Mouse (Mus musculus) midbrain, embryonic 12.5 days (tissue): ENCODE results near the gene Megf11. TPM values are rescaled to one million over a fixed set of nuclear protein-coding genes. Genes with fewer than 3 reads are reported as not detected.

Source experiments
- ATAC-seq: fragments of 200-750 bp; cut with Nextera tagmentation; 2 replicates; pipeline ENCODE4 v1.8.0; 2017; ENCODE audit warnings: low read depth, moderate TSS enrichment, moderate library complexity; ENCODE audit not compliant: low FRiP score
- H3K27ac ChIP-seq: fragments of 300-500 bp; sonication (generic); replicated peaks from 2 replicates; pipeline ENCODE4 v1.5.1; 2016; ENCODE audit warnings: mild to moderate bottlenecking
- H3K27me3 ChIP-seq: fragments of 300-500 bp; sonication (generic); 2 replicates; pipeline ENCODE4 v1.6.1; 2016; ENCODE audit warnings: mild to moderate bottlenecking
- H3K36me3 ChIP-seq: fragments of 300-500 bp; sonication (generic); 2 replicates; pipeline ENCODE4 v1.6.1; 2016
- H3K4me1 ChIP-seq: fragments of 300-500 bp; sonication (generic); 2 replicates; pipeline ENCODE4 v1.6.1; 2016
- H3K4me2 ChIP-seq: fragments of 300-500 bp; sonication (generic); replicated peaks from 2 replicates; pipeline ENCODE4 v1.6.1; 2016; ENCODE audit warnings: mild to moderate bottlenecking, moderate library complexity
- H3K4me3 ChIP-seq: fragments of 300-500 bp; sonication (generic); 2 replicates; pipeline ENCODE4 v1.5.1; 2016; ENCODE audit warnings: mild to moderate bottlenecking
- H3K9ac ChIP-seq: fragments of 300-500 bp; sonication (generic); replicated peaks from 2 replicates; pipeline ENCODE4 v1.6.1; 2016; ENCODE audit warnings: mild to moderate bottlenecking, moderate library complexity
- H3K9me3 ChIP-seq: fragments of 300-500 bp; sonication (generic); 2 replicates; pipeline ENCODE4 v1.6.1; 2016; ENCODE audit warnings: mild to moderate bottlenecking
- WGBS: fragments of 180-500 bp; shearing (Covaris S2); methylation state at CpG from one replicate; pipeline ENCODE4 v1.1.7; 2016; 5-methylcytosine and 5-hydroxymethylcytosine counted together
- polyA plus RNA-seq: library from polyadenylated mRNA; unstranded; fragments of >200 nt; fragmentation: Nextera tagmentation; extraction: Ambion mirVana; gene quantifications from 2 replicates; pipeline ENCODE4 v1.2.1, GENCODE M21; 2016

Megf11 gene
- polyA plus RNA-seq, 1 experiment from 2014 or later: 6.5 TPM

DNA sequence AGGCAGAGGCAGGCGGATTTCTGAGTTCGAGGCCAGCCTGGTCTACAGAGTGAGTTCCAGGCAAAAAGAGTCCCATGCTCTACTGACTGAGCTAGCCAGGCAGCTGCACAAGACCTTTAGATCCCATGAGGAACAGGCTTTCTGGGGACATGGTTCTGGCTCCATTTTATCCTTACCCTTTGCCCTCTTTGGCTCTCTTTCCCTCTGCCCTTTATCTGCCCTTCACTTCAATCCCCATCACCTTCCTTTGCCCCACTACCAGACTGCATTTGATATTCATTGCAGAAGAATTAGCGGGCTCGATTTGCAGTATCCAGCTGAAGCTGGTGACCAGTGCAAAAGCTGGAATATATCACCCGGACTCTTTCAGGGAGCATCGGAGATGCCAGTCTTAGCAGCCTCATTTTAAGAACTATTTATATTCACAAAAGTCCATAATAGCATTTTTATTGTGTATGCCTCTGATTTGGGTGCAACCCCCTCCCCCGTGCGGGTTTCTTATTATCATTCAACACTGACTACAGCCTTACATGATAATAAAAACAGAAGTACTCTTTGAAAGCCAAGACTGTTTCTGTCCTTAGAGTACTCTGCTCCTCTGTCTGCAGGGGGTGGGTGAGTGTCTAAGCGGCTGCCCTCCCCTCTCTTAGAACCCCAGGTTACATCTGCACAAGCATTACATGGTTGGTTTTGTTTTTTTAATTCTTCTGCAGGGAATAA, 24.0 kb upstream of the Megf11 start:
- no peak overlapping the region for H3K4me2 ChIP-seq
- H3K4me1 ChIP-seq: peaks cover 6% of the 10 kb centered on the region; the same call in 1 of the 2 replicates
- H3K9me3 ChIP-seq: no peaks in the 10 kb centered on the region
- H3K4me3 ChIP-seq: no peak overlapping the region
- 91% methylated on average over 9 of the region's 9 CpGs for WGBS
- no peak overlapping the region for H3K27ac ChIP-seq
- no peak for ATAC-seq
- no peaks in the 10 kb centered on the region for H3K27me3 ChIP-seq
- H3K36me3 ChIP-seq: no peaks in the 10 kb centered on the region
- no peak overlapping the region for H3K9ac ChIP-seq

DNA sequence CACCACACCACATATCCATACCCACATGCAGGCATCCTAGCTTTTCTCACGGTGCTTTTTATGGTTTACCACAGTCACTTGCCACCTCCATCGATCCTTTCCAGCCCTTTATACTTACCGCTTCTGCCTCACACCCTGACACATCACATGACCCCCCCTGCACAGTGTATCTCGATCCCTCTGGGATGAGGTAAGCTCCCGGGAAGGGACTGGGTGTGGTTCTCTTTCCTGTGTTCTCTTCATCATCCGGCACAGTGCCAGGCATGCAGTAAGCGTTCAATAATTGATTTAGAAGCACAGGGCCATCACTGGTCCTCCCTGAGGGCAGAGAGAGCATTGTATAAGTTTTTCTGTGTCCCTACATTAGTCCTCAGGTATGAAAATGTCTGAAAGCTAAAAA, 15.6 kb upstream of the Megf11 start:
- ATAC-seq: no peak
- Histone ChIP-seq H3K4me2 (no peak overlapping the region), H3K36me3 (no peaks in the 10 kb centered on the region), H3K27me3 (no peaks in the 10 kb centered on the region), H3K4me1 (peaks cover 13% of the 10 kb centered on the region; the same call in 1 of the 2 replicates), H3K27ac (no peak overlapping the region), H3K9ac (no peak overlapping the region), H3K4me3 (no peak overlapping the region), H3K9me3 (no peaks in the 10 kb centered on the region)
- 79% methylated on average over 7 of the region's 7 CpGs for WGBS

GRCm38 (mm10) chr9:64371305-64371819, 14.1 kb upstream of the Megf11 start:
- no peak overlapping the region for H3K27ac ChIP-seq
- H3K4me3 ChIP-seq: no peak overlapping the region
- no peaks in the 10 kb centered on the region for H3K36me3 ChIP-seq
- H3K9ac ChIP-seq: no peak overlapping the region
- ATAC-seq: no peak
- 43% methylated on average over 11 of the region's 11 CpGs for WGBS
- no peak overlapping the region for H3K4me2 ChIP-seq
- no peaks in the 10 kb centered on the region for H3K27me3 ChIP-seq
- H3K4me1 ChIP-seq: 0 out of 2 replicates have a peak, but pooled peaks cover 6% of the 10 kb centered on the region
- H3K9me3 ChIP-seq: no peaks in the 10 kb centered on the region

DNA sequence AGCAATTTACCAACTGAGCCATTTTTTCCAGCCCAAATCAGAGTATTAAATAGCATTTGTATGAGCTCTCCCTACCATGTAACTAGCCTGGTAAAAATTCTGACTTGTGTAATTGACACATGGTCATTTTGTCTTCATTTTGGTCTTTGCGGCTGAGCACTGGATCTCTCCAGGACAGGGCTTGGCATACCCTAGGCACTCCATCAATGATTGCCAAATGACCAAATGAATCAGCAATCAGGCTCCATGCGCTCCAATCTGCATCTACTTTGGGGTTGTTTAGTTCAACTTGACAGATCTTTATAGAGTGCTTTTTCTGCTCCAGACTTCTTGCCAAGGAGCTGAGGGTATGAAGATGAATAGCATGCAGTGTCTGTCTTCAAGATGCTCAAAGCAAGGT, 9.0 kb upstream of the Megf11 start:
- Histone ChIP-seq H3K36me3 (no peaks in the 10 kb centered on the region), H3K9ac (no peak overlapping the region), H3K4me1 (0 out of 2 replicates have a peak, but pooled peaks cover 4% of the 10 kb centered on the region), H3K4me3 (no peak overlapping the region), H3K27ac (no peak overlapping the region), H3K27me3 (0 out of 2 replicates have a peak, but pooled peaks cover 3% of the 10 kb centered on the region), H3K4me2 (no peak overlapping the region), H3K9me3 (no peaks in the 10 kb centered on the region)
- ATAC-seq: no peak
- WGBS: 92% methylated on average over 2 of the region's 2 CpGs

DNA sequence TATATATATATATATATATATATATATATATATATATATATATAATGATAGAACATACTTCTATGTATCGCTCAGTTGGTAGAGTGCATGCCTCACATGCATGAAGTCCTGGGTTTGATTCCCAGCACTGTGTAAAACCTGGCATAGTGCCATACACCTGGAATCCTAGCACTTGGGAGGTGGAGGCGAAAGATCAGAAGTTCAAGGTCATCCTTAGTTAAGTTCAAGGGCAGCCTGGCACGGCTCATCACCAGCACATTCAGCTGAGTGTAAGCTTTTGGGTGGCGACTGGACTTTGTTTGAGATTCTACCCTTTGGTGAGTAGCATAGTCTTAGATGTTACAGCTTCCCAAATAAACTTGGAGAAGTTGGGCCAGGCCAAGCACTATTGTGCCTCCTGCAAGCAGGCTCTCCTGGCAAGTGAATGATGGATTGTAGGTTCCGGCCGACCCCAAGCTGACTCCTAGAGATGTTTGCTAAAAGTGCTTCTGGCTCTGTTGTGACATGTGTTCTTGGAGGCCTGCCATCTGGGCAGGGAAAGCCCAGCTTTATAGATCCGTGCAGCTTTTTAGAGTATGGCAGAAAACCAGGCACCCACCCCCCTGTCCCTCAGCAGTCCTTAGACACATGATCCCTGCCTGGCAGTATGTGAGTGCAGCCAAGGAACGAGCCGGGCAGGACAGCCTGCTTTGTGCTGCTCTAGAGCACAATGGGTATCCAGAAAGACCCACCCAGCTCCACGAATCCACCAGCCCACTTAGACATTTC, 2.2 kb upstream of the Megf11 start:
- Histone ChIP-seq H3K4me1 (peaks cover 16% of the 10 kb centered on the region), H3K27me3 (peaks cover 59% of the 10 kb centered on the region), H3K4me2 (no peak overlapping the region), H3K4me3 (no peak overlapping the region), H3K36me3 (no peaks in the 10 kb centered on the region), H3K9me3 (no peaks in the 10 kb centered on the region), H3K27ac (no peak overlapping the region), H3K9ac (no peak overlapping the region)
- WGBS: 67% methylated on average over 10 of the region's 10 CpGs
- no peak for ATAC-seq

GRCm38 (mm10) chr9:64386466-64387211, 1.2 kb downstream of the Megf11 start:
- Histone ChIP-seq H3K27ac (no peak overlapping the region), H3K9me3 (no peaks in the 10 kb centered on the region), H3K27me3 (peaks cover 73% of the 10 kb centered on the region), H3K9ac (peak overlapping the region; percentile 65; the same call in 1 of the 2 replicates), H3K4me3 (peak overlapping the region; percentile 61), H3K36me3 (no peaks in the 10 kb centered on the region), H3K4me2 (peak overlapping the region; percentile 100), H3K4me1 (peaks cover 19% of the 10 kb centered on the region)
- no peak for ATAC-seq
- under 1% methylated on average over 45 of the region's 45 CpGs for WGBS

DNA sequence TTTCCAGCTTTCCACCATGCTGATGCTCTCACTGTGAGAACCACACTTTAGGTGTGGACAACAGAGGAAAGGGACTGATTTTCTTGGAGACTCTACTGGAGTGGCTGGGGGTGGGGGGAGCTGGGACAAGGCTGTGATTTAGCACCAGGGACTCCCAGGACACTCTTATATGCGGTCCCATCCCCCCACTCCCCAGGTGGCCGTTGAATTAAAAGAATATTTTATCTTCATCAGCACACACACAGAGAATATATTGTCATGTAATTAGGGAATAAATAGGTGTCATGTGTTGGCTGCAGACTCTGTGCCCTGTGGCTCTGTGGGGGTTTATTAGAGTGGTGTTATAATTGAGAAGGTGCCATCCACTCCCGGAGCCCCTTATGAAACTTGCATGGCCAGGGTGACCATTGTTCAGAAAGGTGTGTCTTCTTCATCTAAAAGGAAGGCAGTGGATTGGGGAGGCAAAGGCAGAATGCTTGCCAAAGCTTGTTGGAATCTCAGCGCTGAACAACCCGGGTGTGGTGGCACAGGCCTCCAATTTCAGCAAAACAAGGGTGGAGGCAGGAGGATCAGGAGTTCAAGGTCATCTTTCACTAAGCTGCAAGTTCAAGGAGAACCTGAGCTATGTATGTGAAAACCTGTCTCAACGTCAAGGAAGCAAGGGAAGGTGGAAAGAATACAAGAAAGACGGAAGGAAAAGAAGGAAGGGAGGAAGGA, 4.3 kb downstream of the Megf11 start:
- Histone ChIP-seq H3K4me3 (no peak overlapping the region), H3K36me3 (no peaks in the 10 kb centered on the region), H3K9ac (no peak overlapping the region), H3K4me2 (no peak overlapping the region), H3K27ac (no peak overlapping the region), H3K9me3 (no peaks in the 10 kb centered on the region), H3K27me3 (peaks cover 49% of the 10 kb centered on the region), H3K4me1 (peaks cover 19% of the 10 kb centered on the region)
- 70% methylated on average over 7 of the region's 7 CpGs for WGBS
- ATAC-seq: no peak

DNA sequence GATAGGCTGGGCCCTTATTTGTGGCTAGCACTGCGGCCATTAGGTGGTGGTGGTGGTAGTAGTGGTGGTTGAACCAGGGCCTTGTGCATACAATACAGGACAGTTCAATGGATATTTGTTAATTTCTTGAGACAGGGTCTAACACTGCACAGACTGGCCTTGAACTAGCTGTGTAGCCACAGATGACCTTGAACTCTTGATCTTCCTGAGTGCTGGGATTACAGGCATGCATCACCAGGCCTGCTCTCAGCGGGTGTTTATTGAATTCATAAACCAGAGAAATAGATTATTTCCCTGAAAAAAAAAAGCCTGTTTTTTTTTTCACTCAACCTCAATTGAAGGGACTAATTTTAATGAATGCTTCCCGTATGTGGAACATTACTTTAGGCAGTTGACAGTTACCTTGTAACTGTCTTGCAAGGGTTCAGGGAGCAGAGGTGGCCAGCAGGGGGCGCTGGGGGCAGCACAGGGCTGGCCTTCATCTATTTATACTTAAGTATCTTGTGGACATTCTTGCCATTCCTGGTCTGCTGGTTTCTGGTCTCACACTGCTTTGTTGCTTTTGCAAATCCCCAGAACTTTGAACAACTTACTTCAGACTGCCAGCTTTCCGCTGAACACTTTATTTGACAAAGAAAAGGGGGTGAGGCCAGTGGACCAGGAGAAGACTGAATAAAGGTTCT, 8.6 kb downstream of the Megf11 start:
- Histone ChIP-seq H3K9ac (no peak overlapping the region), H3K36me3 (no peaks in the 10 kb centered on the region), H3K4me2 (no peak overlapping the region), H3K9me3 (no peaks in the 10 kb centered on the region), H3K27me3 (peaks cover 16% of the 10 kb centered on the region), H3K27ac (no peak overlapping the region), H3K4me1 (0 out of 2 replicates have a peak, but pooled peaks cover 3% of the 10 kb centered on the region), H3K4me3 (no peak overlapping the region)
- ATAC-seq: no peak
- 43% methylated on average over 5 of the region's 5 CpGs for WGBS

DNA sequence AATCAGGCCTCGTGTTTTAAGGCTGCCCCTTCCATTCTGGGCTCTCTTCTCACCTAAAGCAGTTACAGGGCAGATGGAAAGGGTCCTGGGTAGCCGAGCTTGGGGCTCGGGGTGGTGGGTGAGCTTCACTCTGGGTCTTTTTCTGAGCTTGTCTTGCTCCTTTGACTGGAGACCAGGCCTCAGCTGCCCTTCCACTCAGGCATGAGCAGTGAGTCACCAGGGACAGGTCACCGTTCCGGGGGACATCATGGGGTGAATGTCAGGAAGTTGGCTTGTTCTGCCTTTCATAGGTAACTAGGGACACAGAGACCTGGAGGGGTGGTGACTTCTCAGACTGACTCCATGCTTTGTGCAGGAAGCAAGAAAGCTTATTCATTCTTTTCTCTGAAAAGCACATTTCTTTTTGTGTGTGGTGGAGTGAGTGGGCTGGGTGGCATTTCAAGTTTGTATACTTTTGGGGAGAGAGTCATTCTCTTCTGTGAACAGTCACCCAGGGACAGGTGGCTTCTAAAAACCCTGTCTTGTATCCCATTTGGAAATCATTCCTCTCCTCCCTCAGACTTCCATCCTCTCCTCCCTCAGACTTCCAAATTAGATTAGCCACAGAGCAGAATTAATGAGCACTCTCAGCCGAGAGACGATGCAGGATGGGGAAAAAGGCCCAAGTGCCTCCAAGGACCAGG, 10.0 kb downstream of the Megf11 start:
- H3K4me1 ChIP-seq: no peaks in the 10 kb centered on the region
- ATAC-seq: no peak
- H3K27me3 ChIP-seq: peaks cover 13% of the 10 kb centered on the region
- no peak overlapping the region for H3K4me3 ChIP-seq
- no peak overlapping the region for H3K4me2 ChIP-seq
- WGBS: 62% methylated on average over 7 of the region's 7 CpGs
- no peak overlapping the region for H3K9ac ChIP-seq
- no peaks in the 10 kb centered on the region for H3K36me3 ChIP-seq
- H3K27ac ChIP-seq: no peak overlapping the region
- H3K9me3 ChIP-seq: no peaks in the 10 kb centered on the region

DNA sequence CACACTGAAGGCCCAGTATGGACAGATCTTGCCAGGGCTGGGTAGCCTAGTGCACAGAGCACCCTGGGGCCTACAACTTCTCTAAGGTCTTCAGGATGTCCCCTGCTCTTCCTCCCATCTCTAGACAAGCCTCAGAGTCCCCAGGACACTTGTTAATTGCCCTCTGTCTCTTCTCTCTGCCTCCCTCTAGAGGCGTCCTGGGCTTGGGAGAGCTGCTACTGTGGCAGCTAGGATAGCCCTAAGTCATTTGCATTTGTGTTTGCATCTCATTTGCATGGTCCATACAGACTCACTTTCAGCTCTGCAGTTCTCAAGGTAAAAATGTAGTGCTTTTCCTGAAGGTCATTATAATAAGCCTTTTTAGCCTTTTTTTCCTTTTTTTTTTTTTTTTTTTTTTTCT, 11.7 kb downstream of the Megf11 start:
- H3K27ac ChIP-seq: no peak overlapping the region
- WGBS: 8% methylated on average over 1 of the region's 1 CpGs
- H3K9me3 ChIP-seq: no peaks in the 10 kb centered on the region
- H3K4me3 ChIP-seq: no peak overlapping the region
- no peak overlapping the region for H3K4me2 ChIP-seq
- H3K4me1 ChIP-seq: no peaks in the 10 kb centered on the region
- H3K27me3 ChIP-seq: peaks cover 13% of the 10 kb centered on the region
- H3K9ac ChIP-seq: no peak overlapping the region
- H3K36me3 ChIP-seq: no peaks in the 10 kb centered on the region
- no peak for ATAC-seq
